Mouse (Mus musculus) spleen, postnatal 4 days (tissue): Measurements from ENCODE around the gene Lekr1.

Source experiments
- DNase-seq, 2 experiments: peaks; one replicate each; pipeline ENCODE4 v3.0.0; 2022; ENCODE audit warnings: low spot score in 2 of 2

The Lekr1 gene

GRCm38 (mm10) chr3:65832398-65832797 is 166.4 kb downstream of the Lekr1 start:
- DNase-seq: no peak

- DNase-seq: no peak
Measured at GRCm38 (mm10) chr3:65836435-65836834, 170.4 kb downstream of the Lekr1 start.

- peak in 1 of 2 experiments; percentile 32 for DNase-seq
Measured at GRCm38 (mm10) chr3:65839664-65840063, 173.6 kb downstream of the Lekr1 start.

GRCm38 (mm10) chr3:65841175-65841574 is 175.1 kb downstream of the Lekr1 start:
- DNase-seq: peak in 1 of 2 experiments; percentile 34

GRCm38 (mm10) chr3:65842515-65843184 is 176.6 kb downstream of the Lekr1 start:
- DNase-seq: no peak

GRCm38 (mm10) chr3:65843185-65843552 is 177.1 kb downstream of the Lekr1 start:
- DNase-seq: no peak

- no peak for DNase-seq
Measured at GRCm38 (mm10) chr3:65844302-65844701, 178.3 kb downstream of the Lekr1 start.

GRCm38 (mm10) chr3:65844851-65845552 is 179.0 kb downstream of the Lekr1 start:
- no peak for DNase-seq

- DNase-seq: no peak
Measured at GRCm38 (mm10) chr3:65847158-65847787, 181.2 kb downstream of the Lekr1 start.

GRCm38 (mm10) chr3:65853746-65854145 is 187.7 kb downstream of the Lekr1 start:
- no peak for DNase-seq

- no peak for DNase-seq
Measured at GRCm38 (mm10) chr3:65855521-65855920, 189.5 kb downstream of the Lekr1 start.

- no peak for DNase-seq
Measured at GRCm38 (mm10) chr3:65858118-65858517, 192.1 kb downstream of the Lekr1 start.

GRCm38 (mm10) chr3:65858741-65859348 is 192.8 kb downstream of the Lekr1 start:
- DNase-seq: no peak

- no peak for DNase-seq
Measured at GRCm38 (mm10) chr3:65859750-65860149, 193.7 kb downstream of the Lekr1 start.

GRCm38 (mm10) chr3:65860903-65861302 is 194.9 kb downstream of the Lekr1 start:
- no peak for DNase-seq

- DNase-seq: no peak
Measured at GRCm38 (mm10) chr3:65861471-65861881, 195.4 kb downstream of the Lekr1 start.

- DNase-seq: peak; percentile 61 to 81
Measured at GRCm38 (mm10) chr3:65863297-65863696, 197.3 kb downstream of the Lekr1 start.

GRCm38 (mm10) chr3:65863762-65864377 is 197.8 kb downstream of the Lekr1 start:
- DNase-seq: no peak

GRCm38 (mm10) chr3:65868931-65869330 is 202.9 kb downstream of the Lekr1 start:
- no peak for DNase-seq

- DNase-seq: no peak
Measured at GRCm38 (mm10) chr3:65869724-65870123, 203.7 kb downstream of the Lekr1 start.

- peak in 1 of 2 experiments; percentile 20 for DNase-seq
Measured at GRCm38 (mm10) chr3:65871188-65871603, 205.2 kb downstream of the Lekr1 start.
